Mouse (Mus musculus): ENCODE data around the gene Spats2l.

The Spats2l gene

DNA sequence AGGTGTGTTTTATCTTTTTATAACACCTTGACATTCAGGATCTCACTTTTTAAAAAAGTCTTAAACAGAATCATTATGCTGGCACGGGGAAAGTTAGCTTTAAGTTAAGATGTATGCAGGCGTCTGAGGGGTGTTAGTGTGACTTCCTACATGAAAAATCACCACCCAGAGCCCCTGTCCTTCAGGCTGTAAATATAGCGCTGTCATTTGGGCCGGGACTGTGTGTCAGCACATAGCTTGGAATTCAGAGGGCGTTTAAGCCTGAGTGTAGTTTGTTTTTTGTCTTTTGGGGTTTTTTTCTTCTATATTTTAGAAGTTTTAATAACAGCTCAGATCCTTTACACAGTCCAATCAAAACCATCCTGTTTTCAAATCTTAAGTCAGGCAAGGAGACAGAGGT lies 115.8 kb downstream of the Spats2l start:
- in situ Hi-C loops (cut with MseI, MboI): no loop called here

DNA sequence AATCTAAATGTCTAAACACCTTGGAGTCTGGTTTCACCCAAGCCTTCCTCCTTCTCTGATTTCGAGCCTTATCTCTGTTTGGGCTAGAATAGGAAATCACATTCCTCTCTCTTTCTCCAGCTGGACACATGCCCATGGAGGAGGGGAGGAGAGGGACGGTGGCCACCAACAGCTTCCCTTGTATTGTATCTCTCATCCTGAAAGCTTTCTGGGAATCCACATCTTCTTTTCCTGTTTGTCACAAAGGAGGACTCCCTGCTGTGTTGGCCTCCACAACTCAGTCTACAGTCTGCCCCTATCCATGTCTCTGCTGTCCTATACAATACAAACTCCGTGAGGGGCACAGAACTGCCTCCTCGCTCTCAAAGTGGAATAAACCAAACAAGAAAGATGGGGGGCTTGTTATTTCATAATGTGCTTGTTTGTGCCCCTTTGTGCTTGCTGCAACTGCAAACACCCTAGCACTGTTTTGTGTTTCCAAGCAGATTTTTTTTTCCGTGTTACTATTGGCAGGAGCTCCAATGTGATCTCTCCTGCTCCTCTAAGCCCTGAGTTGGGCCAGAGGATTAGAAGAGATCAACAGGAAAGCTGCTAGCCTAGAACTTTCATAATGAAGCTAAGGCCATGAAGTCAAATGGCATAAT lies 116.4 kb downstream of the Spats2l start:
- in situ Hi-C loops (cut with MseI, MboI): no loop called here

DNA sequence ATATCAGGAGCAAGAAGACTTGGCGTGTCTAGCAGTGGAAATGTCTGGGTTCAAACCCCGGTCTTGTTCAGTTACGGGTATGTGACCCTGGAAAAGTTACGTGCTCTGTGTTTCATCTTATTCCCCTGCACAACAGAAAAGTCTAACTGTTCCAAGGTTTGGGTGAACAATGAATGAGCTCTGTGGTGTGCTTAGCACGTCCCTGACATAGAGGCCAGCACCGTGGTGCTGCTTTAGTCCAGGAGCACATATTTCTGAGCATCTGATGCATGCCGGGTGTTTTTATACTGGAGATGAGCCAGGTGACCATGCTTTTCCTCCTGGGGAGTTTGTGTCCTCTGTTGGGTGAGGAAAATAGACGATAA lies 116.9 kb downstream of the Spats2l start:
- in situ Hi-C loops (cut with MseI, MboI): no loop called here

DNA sequence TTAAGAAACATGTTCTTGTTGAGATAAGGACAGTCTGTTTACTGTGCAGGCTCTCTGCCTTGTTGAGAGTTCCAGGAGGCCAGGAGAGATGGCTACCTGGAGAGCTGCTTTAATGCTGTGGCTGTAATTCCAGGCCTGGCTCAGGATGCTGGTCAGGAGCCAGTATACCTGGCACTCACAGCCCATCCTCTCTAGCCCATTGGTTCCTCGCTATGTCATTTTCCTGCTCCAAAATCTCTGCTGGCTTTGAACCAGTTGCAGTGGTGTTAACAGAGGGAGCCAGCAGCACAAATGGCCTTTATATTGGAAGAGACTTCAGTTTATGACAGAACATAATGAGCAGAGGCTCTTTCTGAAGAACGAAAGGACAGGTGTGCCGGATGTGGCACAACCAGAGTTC lies 127.5 kb downstream of the Spats2l start:
- in situ Hi-C loops (cut with MseI, MboI): no loop called here

DNA sequence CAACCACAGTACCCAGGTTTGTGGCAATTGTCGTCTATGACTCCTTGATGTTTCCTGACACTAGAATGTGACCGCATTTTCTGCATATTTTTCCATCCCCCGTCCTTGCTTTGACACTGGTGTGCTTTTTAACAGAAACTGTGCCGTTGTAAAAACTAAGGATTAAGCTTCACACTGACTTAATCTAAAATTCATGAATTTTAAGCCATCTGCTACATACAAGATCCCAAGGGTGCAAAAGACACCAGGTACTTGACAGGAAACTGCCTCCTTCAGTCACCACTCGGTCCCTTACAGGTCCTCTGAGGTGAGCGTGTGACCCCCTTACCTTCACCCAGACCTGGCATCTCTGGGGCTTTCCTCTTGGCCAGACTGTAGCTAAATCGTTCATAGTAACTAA lies 129.8 kb downstream of the Spats2l start:
- in situ Hi-C loops (cut with MseI, MboI): no loop called here

DNA sequence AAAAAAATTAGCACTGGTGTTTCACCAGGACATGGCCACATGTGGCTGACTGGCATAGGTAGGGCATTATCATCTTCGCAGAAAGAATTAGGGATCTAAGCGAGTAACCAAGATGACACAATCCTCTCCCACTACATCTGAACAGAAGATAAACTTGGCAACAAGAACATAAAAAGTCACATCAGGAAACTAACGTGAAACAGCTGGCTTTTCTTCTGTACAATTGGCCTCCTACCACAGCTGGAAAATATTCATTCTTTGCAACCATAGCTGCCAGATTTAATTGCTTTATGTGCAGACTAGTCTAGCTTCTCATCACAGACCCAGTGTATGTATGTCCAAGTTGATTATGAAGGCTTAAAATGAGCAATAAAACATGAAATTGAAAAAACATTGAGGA lies 131.9 kb downstream of the Spats2l start:
- in situ Hi-C loops (cut with MseI, MboI): no loop called here

DNA sequence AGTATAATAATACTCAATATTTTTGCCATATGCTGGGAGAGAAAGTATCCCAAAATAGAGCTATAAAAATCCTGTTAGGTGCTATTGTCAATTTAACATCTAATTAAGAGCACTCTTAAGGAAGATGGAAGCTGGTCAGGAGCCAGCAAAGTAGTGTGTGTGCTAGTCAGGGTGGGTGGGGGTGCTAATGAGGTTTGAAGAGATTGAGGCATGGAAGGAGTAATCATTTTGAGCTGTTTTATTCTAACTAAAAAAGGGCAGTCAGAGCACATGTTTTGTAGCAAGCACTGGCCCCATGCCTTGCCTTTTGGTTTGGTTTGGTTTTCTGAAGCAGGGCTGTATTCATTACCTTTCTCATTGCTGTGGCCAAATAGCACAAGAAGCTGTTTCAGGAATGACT lies 132.3 kb downstream of the Spats2l start:
- in situ Hi-C loops (cut with MseI, MboI): no loop called here

DNA sequence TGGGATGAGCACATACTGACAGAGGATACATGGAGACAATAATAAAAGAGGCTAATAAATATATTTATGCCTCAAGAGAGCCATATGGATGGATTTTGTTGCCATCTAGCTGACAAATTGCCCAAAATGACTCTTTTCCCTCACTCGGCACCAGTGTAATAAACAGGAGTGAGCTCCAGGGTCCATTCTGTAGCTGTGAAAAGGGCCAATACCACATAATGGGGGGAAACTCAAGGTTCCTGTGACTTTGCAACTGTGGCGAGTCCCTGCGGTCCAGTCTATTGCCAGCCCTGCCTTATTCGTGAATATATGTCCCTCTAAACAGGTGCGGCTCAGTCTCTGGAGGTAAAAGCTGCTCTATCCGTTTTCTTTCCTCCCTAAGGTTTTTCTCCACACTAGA lies 137.6 kb downstream of the Spats2l start:
- in situ Hi-C loops (cut with MseI, MboI): no loop called here

DNA sequence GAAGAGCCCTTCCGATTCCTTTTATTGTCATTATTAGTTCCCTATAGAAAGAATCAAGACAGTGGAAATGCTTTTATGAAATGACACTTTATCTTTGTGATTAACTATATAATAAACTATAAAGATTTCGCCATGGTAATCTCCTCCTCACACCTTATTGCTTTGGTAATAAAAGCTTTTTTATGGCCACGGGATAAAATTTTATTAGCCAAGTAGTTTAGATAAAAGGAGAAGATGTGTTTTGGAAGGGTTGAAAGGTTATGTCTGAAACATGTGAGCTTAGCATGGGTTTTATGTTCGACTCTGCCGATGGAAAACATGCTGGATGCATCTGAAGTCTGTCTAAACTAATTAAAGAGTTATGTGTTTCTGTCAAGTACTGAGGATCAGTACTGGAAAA lies 143.4 kb downstream of the Spats2l start:
- in situ Hi-C loops (cut with MseI, MboI): no loop called here

DNA sequence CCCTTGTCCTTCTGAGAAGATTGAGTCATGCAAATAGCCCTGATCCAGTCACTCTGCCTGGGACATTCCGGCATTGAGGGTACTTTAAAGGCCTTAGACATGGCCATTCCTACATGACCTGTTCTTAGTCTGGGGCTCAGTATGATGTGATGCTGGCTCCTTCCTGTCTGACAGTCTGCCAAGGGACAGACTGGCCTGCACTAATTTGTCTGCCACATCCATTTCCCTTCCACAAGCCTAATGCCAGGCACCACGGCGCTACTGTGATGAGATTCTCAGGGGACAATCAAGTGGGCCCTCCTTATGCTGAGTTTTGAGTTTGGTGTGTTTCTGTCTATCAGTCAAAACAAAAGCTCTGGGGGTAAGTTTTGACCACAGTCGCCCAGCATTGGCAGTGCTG lies 144.6 kb downstream of the Spats2l start:
- in situ Hi-C loops (cut with MseI, MboI): no loop called here

DNA sequence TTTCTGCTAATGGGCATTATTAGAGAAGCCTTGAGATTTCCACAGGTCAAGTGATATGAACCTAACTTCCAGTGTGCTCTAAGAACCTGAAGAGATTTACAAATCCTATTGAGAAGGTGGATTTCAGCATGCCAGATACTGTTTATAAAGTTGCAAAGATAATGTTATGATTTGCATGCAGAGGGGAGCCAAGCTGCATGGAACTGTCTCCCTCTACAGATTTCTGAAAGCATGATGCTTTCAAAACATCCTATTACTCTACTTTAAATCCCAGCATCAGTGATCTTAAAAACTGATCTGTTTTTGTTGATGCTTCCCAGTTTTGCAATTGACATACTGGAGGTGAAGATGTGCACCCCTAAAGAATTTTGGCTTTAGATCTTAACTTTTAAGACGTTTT lies 160.3 kb downstream of the Spats2l start:
- in situ Hi-C loops (cut with MseI, MboI): no loop called here

DNA sequence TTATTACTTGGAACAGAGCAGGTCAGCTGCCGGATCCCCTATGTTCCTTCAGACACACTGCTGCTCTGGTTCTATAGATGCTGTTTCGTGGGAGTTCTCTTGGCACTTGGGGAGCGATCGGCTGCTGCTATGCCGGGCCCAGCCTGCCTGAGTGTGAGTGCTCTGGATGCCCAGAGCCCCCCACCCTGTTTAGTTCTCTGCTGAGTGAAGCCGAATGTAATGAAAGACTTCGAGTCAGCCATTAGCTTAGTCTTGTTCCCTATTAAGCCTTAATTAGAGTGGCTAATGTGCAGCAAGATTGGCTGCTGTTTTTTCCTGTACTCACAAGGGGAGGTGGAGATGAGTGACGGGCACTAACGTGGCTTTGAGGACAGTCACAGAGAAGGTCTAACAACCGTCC lies 166.7 kb downstream of the Spats2l start:
- in situ Hi-C loops (cut with MseI, MboI): no loop called here

DNA sequence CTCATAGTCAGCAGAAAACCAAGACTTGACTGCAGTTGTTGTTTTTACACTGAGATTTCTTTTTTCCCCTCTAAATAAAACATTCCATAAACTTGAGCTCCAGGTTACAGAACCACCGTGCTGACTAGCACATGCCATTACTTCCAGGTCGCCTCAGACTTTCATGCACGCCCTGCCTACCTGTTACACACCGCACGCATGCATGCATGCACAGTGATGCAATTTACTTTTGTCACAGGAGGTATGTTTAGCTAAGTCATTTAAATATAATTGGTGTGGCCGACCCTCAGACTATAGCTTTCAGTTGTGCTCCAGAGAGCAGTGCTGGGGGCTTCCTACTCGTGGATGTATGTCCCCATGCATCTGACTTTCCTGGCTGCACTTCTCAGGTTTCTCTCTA lies 167.1 kb downstream of the Spats2l start:
- in situ Hi-C loops (cut with MseI, MboI): no loop called here

DNA sequence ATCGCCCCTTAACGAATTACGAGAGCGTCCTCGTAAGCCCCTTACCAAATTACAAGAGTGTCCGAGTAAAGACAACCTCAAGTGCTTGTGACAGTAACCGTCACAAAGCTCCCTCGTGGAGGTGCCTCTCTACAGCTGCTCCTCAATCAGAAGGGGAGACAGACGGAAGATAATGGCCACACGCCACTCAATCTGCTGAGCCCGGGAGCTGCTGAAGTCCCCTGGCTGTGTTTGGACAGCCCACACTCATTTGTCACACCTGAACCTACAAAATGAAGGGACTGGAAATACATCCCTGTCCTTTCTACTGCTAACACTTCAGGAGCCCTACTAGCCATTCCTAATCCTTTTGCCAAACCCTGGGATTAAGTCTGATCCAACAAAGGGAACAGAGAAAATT lies 167.8 kb downstream of the Spats2l start:
- in situ Hi-C loops (cut with MseI, MboI): no loop called here

DNA sequence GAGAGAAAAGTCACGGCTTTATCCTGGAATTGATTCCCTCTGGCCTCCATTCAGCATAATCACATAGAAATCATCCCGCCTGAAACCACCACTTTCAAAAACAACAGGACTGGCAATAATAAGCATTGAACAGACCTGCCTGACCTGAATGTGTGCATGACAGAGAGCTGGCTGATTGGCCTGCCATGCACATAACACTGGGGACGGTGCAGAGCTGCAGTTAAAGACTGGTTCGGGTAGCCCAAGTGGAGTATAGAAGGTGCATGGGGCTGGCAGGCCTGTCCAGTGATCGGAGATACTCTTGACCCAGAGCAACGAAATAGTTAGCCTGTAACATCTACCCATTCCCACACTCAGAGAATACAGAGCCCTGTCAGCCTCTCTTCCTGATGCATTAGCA lies 168.3 kb downstream of the Spats2l start:
- in situ Hi-C loops (cut with MseI, MboI): no loop called here

DNA sequence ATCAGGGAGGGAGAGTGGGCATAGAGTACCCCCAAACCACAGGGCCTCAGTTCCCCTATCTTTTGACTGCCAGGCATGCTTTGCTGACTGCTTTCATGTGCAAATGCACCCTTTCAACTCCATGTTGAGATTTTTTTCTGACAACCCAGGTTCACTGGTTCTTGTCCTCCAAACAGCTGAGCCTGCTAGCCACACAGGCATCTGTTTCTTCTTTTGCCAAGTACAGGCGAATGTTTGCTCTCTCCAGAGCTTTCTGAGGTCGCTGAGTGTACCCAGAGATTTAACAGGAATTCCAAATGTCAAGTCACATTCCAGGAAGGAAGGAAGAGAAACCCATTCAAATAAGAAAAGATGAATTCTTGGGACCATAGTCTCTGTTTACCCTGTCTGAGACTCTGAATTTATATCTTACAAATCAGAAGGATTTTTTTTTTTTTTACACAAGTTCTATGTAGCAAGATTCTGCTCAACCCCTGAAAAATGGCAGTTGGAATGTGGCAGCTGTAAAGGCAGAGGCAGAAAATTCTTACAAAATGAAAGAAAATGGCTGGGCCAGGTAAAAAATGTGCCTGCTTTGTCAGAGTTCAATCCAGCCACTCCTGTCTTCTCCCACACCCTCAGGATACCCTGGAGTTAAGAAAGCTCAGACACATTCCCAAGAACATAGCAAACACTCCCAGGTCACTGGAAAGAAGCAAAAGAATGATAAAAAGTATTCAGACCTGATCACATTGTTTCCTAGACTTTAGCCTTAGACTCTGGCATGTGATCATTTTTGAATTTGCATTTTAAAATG lies 173.8 kb downstream of the Spats2l start:
- in situ Hi-C loops (cut with MseI, MboI): loop anchor here in 1 of 2 experiments (5.0 kb wide), 1 partner anchor 520 kb away; no protein-coding TSS in a partner anchor

DNA sequence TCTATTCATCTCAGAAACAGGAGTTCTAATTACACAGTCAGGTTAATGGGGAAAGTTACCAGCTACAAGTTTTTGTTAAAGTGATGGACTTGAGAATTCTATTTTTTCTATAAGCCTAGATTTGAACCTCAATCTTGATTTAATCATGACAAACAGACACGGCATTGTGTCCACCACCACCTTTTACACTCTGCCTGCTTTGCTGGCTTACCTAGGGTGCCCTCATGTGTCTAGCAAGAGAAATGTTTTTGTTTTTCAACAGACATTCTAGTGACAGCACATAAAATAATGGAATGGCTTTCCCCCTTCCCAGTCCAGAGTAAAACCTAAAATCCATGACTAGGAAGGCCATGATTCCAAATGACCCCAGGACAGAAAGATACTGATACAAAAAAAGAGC lies 175.2 kb downstream of the Spats2l start:
- in situ Hi-C loops (cut with MseI, MboI): loop anchor here in 1 of 2 experiments (5.0 kb wide), 1 partner anchor 522 kb away; no protein-coding TSS in a partner anchor

DNA sequence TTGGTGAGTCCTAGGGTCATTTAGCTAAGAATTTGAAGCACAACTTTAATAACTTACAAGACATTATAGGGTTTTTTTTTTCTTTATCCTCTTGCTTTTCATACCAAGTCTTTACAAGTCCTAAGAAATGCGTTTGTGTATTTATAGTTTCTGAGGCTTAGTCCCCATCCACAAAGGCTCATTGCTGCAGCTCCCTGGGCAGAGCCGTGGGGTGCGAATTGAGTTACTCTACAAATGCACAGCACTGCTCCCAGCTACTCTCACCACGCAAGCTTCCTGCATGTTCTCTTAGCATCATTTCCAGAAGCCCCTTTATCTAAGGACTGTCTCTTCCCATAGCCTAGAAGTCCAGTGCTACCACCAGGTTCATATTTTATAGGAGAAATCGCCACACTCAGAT lies 175.8 kb downstream of the Spats2l start:
- in situ Hi-C loops (cut with MseI, MboI): loop anchor here (5.0 kb wide), 1 partner anchor 522 kb away; no protein-coding TSS in a partner anchor

DNA sequence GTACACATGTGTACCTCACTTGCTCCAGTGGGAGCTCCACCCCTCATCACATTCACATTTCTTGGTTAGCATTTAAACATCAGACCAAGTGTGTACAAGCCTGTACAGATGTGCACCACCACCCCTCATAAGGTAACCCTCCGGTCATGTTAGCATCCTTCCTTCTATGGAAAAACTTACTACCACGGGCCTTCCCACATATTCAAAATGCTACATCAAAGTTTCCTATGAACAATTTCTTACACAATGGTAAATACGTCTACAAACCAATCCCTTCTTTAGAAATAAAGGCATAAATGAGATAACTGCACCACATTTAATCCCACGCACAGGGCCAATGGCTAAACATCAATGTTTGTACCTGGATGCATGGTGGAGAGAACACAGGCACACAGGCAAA lies 178.5 kb downstream of the Spats2l start:
- in situ Hi-C loops (cut with MseI, MboI): loop anchor here in 1 of 2 experiments (5.0 kb wide), 1 partner anchor 525 kb away; no protein-coding TSS in a partner anchor

DNA sequence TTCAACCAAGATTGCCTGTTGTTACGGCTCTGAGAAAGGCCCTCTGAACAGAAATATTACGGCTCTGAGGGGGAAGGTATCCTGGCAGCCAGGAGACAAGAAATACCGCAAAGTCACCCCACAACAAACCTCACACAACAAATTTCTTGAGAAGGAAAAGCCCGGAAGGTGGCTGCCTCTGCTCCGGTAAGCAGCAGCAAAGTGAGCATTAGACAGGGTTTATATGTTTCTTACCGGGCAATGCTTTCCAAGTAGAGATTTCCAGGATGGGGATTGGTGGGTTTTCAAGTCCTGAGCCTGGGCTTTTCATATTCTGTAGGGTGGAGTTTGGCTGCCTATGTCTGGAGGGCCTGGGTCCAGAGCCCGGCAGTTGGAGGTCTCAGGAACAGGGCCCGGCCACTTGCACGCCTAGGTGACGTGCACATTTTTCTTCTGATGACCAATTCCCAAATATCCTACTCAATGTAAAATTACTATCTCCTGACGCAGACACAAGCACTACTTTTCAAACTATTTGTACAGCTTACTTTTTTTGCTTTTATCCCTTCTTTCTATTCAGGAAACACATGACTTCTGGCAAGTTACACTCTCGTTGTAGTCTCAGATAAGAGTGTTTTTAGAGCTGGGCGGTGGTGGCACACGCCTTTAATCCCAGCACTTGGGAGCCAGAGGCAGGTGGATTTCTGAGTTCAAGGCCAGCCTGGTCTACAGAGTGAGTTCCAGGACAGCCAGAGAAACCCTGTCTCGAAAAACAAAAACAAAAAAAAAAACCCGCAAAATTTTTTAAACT lies 179.8 kb downstream of the Spats2l start:
- in situ Hi-C loops (cut with MseI, MboI): loop anchor here in 1 of 2 experiments (5.0 kb wide), 1 partner anchor 526 kb away; no protein-coding TSS in a partner anchor

DNA sequence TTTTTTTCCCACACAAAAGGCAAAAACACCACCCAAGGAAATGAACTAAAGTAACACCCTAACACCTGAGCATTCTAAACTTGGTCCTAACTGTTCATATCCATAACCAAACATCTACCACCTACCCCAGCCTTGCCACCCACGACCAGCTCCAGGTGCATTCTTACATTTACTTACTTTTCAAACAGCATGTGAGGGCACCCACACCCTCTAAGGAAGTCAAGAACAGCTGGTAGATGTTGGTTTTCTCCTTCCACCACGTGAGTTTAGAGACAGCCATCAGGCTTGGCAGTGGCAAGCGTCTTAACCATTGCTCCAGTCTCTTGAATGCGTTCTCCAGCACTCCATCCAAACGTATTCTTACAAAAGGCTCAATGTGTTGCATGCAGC lies 180.4 kb downstream of the Spats2l start:
- in situ Hi-C loops (cut with MseI, MboI): loop anchor here in 1 of 2 experiments (5.0 kb wide), 1 partner anchor 527 kb away; no protein-coding TSS in a partner anchor

DNA sequence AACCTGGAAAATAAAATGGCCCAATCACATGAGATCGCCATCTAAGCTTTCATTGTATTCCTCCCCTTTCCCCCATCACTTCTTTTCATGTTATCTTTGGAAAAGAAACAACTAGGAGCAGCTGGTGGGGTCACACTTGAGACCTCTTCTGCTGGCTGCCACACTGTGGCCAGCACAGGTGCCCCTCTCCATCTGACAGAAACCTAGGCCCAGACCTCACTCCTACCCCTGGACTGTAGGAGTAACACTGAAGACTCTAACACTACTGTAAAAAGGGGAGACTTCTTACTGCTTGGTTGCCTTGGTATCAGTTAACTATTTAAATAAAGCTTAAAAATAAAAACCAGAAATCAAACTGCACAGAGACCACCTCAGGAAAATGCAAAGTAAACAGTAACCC lies 181.8 kb downstream of the Spats2l start:
- in situ Hi-C loops (cut with MseI, MboI): no loop called here

Data from mouse trophoblast stem cell (cell line).